Mouse (Mus musculus) hindbrain, embryonic 14.5 days (tissue): ENCODE measurements around the gene Fbxo40. TPM values are rescaled to one million over a fixed set of nuclear protein-coding genes. Genes with fewer than 3 reads are reported as not detected.

ENCODE experiments used
- ATAC-seq: fragments of 200-750 bp; cut with Nextera tagmentation; 2 replicates; pipeline ENCODE4 v1.8.0; 2017; ENCODE audit warnings: moderate number of reproducible peaks, mild to moderate bottlenecking, moderate TSS enrichment, moderate library complexity; ENCODE audit not compliant: low FRiP score
- DNase-seq: peaks from one replicate; pipeline ENCODE4 v3.0.0-alpha.2; 2015; ENCODE audit warnings: low spot score
- H3K27ac ChIP-seq: fragments of 300-500 bp; sonication (generic); 2 replicates; pipeline ENCODE4 v1.5.1; 2014; ENCODE audit warnings: mild to moderate bottlenecking, moderate library complexity
- H3K27me3 ChIP-seq: fragments of 300-500 bp; sonication (generic); 2 replicates; pipeline ENCODE4 v1.6.1; 2014; ENCODE audit warnings: mild to moderate bottlenecking, low read length, mixed read lengths; ENCODE audit not compliant: control insufficient read depth, insufficient read depth
- H3K36me3 ChIP-seq: fragments of 300-500 bp; sonication (generic); replicated peaks from 2 replicates; pipeline ENCODE4 v1.6.1; 2014; ENCODE audit not compliant: control insufficient read depth, insufficient read depth
- H3K4me1 ChIP-seq: fragments of 300-500 bp; sonication (generic); replicated peaks from 2 replicates; pipeline ENCODE4 v1.6.1; 2014; ENCODE audit warnings: antibody characterized with exemption, low read length, mixed read lengths; ENCODE audit not compliant: control insufficient read depth, insufficient read depth
- H3K4me2 ChIP-seq: fragments of 300-500 bp; sonication (generic); replicated peaks from 2 replicates; pipeline ENCODE4 v1.6.1; 2014; ENCODE audit warnings: mild to moderate bottlenecking, moderate library complexity
- H3K4me3 ChIP-seq: fragments of 300-500 bp; sonication (generic); replicated peaks from 2 replicates; pipeline ENCODE4 v1.5.1; 2014; ENCODE audit warnings: mild to moderate bottlenecking, low read length
- H3K9ac ChIP-seq: fragments of 300-500 bp; sonication (generic); 2 replicates; pipeline ENCODE4 v1.6.1; 2014
- H3K9me3 ChIP-seq: fragments of 300-500 bp; sonication (generic); 2 replicates; pipeline ENCODE4 v1.6.1; 2016; ENCODE audit warnings: low read length; ENCODE audit not compliant: control insufficient read depth
- WGBS: fragments of 180-500 bp; shearing (Covaris S2); extraction: QIAGEN DNeasy Blood & Tissue Kit; methylation state at CpG from one replicate; pipeline ENCODE4 v1.1.7; 2014; 5-methylcytosine and 5-hydroxymethylcytosine counted together
- polyA plus RNA-seq: library from polyadenylated mRNA; unstranded; fragments of >200 nt; fragmentation: Nextera tagmentation; extraction: Ambion mirVana; gene quantifications from 2 replicates; pipeline ENCODE4 v1.2.1, GENCODE M21; 2014

Gene Fbxo40
- polyA plus RNA-seq, 1 experiment from 2014 or later: 0.09 TPM

- ATAC-seq (no peak; the same call in 1 of the 2 replicates), DNase-seq (no peak)
- H3K27me3 ChIP-seq: no peaks in the 10 kb centered on the region
- no peak overlapping the region for H3K4me2 ChIP-seq
- H3K9ac ChIP-seq: no peak overlapping the region
- no peak overlapping the region for H3K27ac ChIP-seq
- H3K9me3 ChIP-seq: no peaks in the 10 kb centered on the region
- H3K4me1 ChIP-seq: no peaks in the 10 kb centered on the region
- no peaks in the 10 kb centered on the region for H3K36me3 ChIP-seq
- no peak overlapping the region for H3K4me3 ChIP-seq
- WGBS: 23% methylated on average over 4 of the region's 4 CpGs
These were observed 39.2 kb downstream of the Fbxo40 start for GRCm38 (mm10) chr16:36951029-36951428.

GRCm38 (mm10) chr16:36949614-36950336 lies 40.5 kb downstream of the Fbxo40 start:
- Histone ChIP-seq H3K4me2 (no peak overlapping the region), H3K27ac (no peak overlapping the region), H3K9ac (no peak overlapping the region), H3K4me1 (no peaks in the 10 kb centered on the region), H3K27me3 (no peaks in the 10 kb centered on the region), H3K36me3 (no peaks in the 10 kb centered on the region), H3K4me3 (no peak overlapping the region), H3K9me3 (no peaks in the 10 kb centered on the region)
- no peak for ATAC-seq
- 65% methylated on average over 8 of the region's 8 CpGs for WGBS
- no peak for DNase-seq

- Histone ChIP-seq H3K9me3 (no peaks in the 10 kb centered on the region), H3K36me3 (no peaks in the 10 kb centered on the region), H3K27ac (no peak overlapping the region), H3K4me3 (no peak overlapping the region), H3K4me1 (no peaks in the 10 kb centered on the region), H3K9ac (no peak overlapping the region), H3K27me3 (no peaks in the 10 kb centered on the region), H3K4me2 (no peak overlapping the region)
- DNase-seq: no peak
- ATAC-seq: no peak
- WGBS: 59% methylated on average over 4 of the region's 4 CpGs
These were observed 42.5 kb downstream of the Fbxo40 start for GRCm38 (mm10) chr16:36947646-36948197.

- no peak overlapping the region for H3K9ac ChIP-seq
- H3K27me3 ChIP-seq: no peaks in the 10 kb centered on the region
- 90% methylated on average over 8 of the region's 8 CpGs for WGBS
- ATAC-seq (no peak), DNase-seq (no peak)
- H3K4me3 ChIP-seq: no peak overlapping the region
- H3K36me3 ChIP-seq: no peaks in the 10 kb centered on the region
- no peak overlapping the region for H3K4me2 ChIP-seq
- H3K9me3 ChIP-seq: no peaks in the 10 kb centered on the region
- 0 out of 2 replicates have a peak, but pooled peaks cover 3% of the 10 kb centered on the region for H3K4me1 ChIP-seq
- H3K27ac ChIP-seq: no peak overlapping the region
These were observed 43.7 kb downstream of the Fbxo40 start for GRCm38 (mm10) chr16:36946459-36947159.

- ATAC-seq (peak; percentile 57; the same call in 1 of the 2 replicates), DNase-seq (no peak)
- Histone ChIP-seq H3K27ac (no peak overlapping the region), H3K9me3 (no peaks in the 10 kb centered on the region), H3K36me3 (no peaks in the 10 kb centered on the region), H3K9ac (no peak overlapping the region), H3K4me3 (no peak overlapping the region), H3K4me2 (no peak overlapping the region), H3K27me3 (no peaks in the 10 kb centered on the region), H3K4me1 (0 out of 2 replicates have a peak, but pooled peaks cover 3% of the 10 kb centered on the region)
- WGBS: 39% methylated on average over 12 of the region's 12 CpGs
These were observed 45.3 kb downstream of the Fbxo40 start for GRCm38 (mm10) chr16:36944895-36945424.

- WGBS: 93% methylated on average over 3 of the region's 3 CpGs
- ATAC-seq: no peak
- H3K9ac ChIP-seq: no peak overlapping the region
- no peaks in the 10 kb centered on the region for H3K27me3 ChIP-seq
- H3K36me3 ChIP-seq: no peaks in the 10 kb centered on the region
- no peak overlapping the region for H3K4me3 ChIP-seq
- 0 out of 2 replicates have a peak, but pooled peaks cover 3% of the 10 kb centered on the region for H3K4me1 ChIP-seq
- no peaks in the 10 kb centered on the region for H3K9me3 ChIP-seq
- no peak overlapping the region for H3K4me2 ChIP-seq
- no peak overlapping the region for H3K27ac ChIP-seq
- no peak for DNase-seq
These were observed 46.7 kb downstream of the Fbxo40 start for GRCm38 (mm10) chr16:36943591-36943990.

GRCm38 (mm10) chr16:36941895-36942294 lies 48.4 kb downstream of the Fbxo40 start:
- no peak overlapping the region for H3K4me2 ChIP-seq
- no peak for ATAC-seq
- 0 out of 2 replicates have a peak, but pooled peaks cover 3% of the 10 kb centered on the region for H3K4me1 ChIP-seq
- H3K9ac ChIP-seq: no peak overlapping the region
- H3K27ac ChIP-seq: no peak overlapping the region
- no peaks in the 10 kb centered on the region for H3K36me3 ChIP-seq
- DNase-seq: no peak
- H3K4me3 ChIP-seq: no peak overlapping the region
- 50% methylated on average over 4 of the region's 4 CpGs for WGBS
- no peaks in the 10 kb centered on the region for H3K9me3 ChIP-seq
- H3K27me3 ChIP-seq: no peaks in the 10 kb centered on the region

- no peak overlapping the region for H3K4me2 ChIP-seq
- H3K36me3 ChIP-seq: no peaks in the 10 kb centered on the region
- 0 out of 2 replicates have a peak, but pooled peaks cover 3% of the 10 kb centered on the region for H3K4me1 ChIP-seq
- H3K9ac ChIP-seq: no peak overlapping the region
- H3K9me3 ChIP-seq: no peaks in the 10 kb centered on the region
- H3K4me3 ChIP-seq: no peak overlapping the region
- 78% methylated on average over 6 of the region's 6 CpGs for WGBS
- H3K27ac ChIP-seq: no peak overlapping the region
- H3K27me3 ChIP-seq: no peaks in the 10 kb centered on the region
- no peak for DNase-seq
- ATAC-seq: no peak
These were observed 49.0 kb downstream of the Fbxo40 start for GRCm38 (mm10) chr16:36941137-36941727.

GRCm38 (mm10) chr16:36935814-36936213 lies 54.5 kb downstream of the Fbxo40 start:
- H3K4me1 ChIP-seq: no peaks in the 10 kb centered on the region
- no peak overlapping the region for H3K9ac ChIP-seq
- H3K27ac ChIP-seq: no peak overlapping the region
- H3K4me3 ChIP-seq: no peak overlapping the region
- H3K4me2 ChIP-seq: no peak overlapping the region
- no peaks in the 10 kb centered on the region for H3K27me3 ChIP-seq
- peaks cover 29% of the 10 kb centered on the region for H3K36me3 ChIP-seq
- H3K9me3 ChIP-seq: no peaks in the 10 kb centered on the region
- 80% methylated on average over 3 of the region's 3 CpGs for WGBS
- ATAC-seq (no peak), DNase-seq (no peak)
